Mouse (Mus musculus) forebrain, postnatal 0 days (tissue): ENCODE data around the gene Acvr1. TPM values are rescaled to one million over a fixed set of nuclear protein-coding genes. Genes with fewer than 3 reads are reported as not detected.

ENCODE experiments used
- ATAC-seq: fragments of 200-750 bp; cut with Nextera tagmentation; 2 replicates; pipeline ENCODE4 v1.8.0; 2017; ENCODE audit warnings: mild to moderate bottlenecking, moderate library complexity
- DNase-seq: peaks from one replicate; pipeline ENCODE4 v3.0.0-alpha.2; 2015
- H3K27ac ChIP-seq: fragments of 300-500 bp; sonication (generic); 2 replicates; pipeline ENCODE4 v1.5.1; 2014; ENCODE audit warnings: low read depth, mild to moderate bottlenecking, antibody characterized with exemption, low read length, moderate library complexity, mixed read lengths
- H3K27me3 ChIP-seq: fragments of 300-500 bp; sonication (generic); 2 replicates; pipeline ENCODE4 v1.6.1; 2014; ENCODE audit warnings: mild to moderate bottlenecking, low read length, mixed read lengths; ENCODE audit not compliant: insufficient read depth
- H3K36me3 ChIP-seq: fragments of 300-500 bp; sonication (generic); 2 replicates; pipeline ENCODE4 v1.6.1; 2014; ENCODE audit warnings: mild to moderate bottlenecking, moderate library complexity; ENCODE audit not compliant: insufficient read depth
- H3K4me1 ChIP-seq: fragments of 300-500 bp; sonication (generic); 2 replicates; pipeline ENCODE4 v1.6.1; 2014; ENCODE audit warnings: antibody characterized with exemption; ENCODE audit not compliant: insufficient read depth
- H3K4me2 ChIP-seq: fragments of 300-500 bp; sonication (generic); 2 replicates; pipeline ENCODE4 v1.6.1; 2014; ENCODE audit warnings: low read depth, mild to moderate bottlenecking, moderate library complexity
- H3K4me3 ChIP-seq: fragments of 300-500 bp; sonication (generic); 2 replicates; pipeline ENCODE4 v1.5.1; 2014; ENCODE audit warnings: low read depth, low read length, mixed read lengths
- H3K9ac ChIP-seq: fragments of 300-500 bp; sonication (generic); 2 replicates; pipeline ENCODE4 v1.6.1; 2014; ENCODE audit warnings: mild to moderate bottlenecking
- H3K9me3 ChIP-seq: fragments of 300-500 bp; sonication (generic); 2 replicates; pipeline ENCODE4 v1.6.1; 2016; ENCODE audit warnings: low read length
- CTCF ChIP-seq: sonication (generic); IDR thresholded peaks from 2 replicates; pipeline ENCODE4 v1.5.1; 2016; ENCODE audit warnings: antibody characterized with exemption, control low read depth, low read depth
- WGBS: fragments of 180-500 bp; shearing (Covaris S2); extraction: QIAGEN DNeasy Blood & Tissue Kit; methylation state at CpG from one replicate; pipeline ENCODE4 v1.1.7; 2014; 5-methylcytosine and 5-hydroxymethylcytosine counted together
- polyA plus RNA-seq: library from polyadenylated mRNA; unstranded; fragments of >200 nt; fragmentation: Nextera tagmentation; extraction: Ambion mirVana; gene quantifications from 2 replicates; pipeline ENCODE4 v1.2.1, GENCODE M21; 2015
- total RNA-seq: library from RNA; depleted of rRNA; stranded (reverse); fragments of >200 nt; gene quantifications from 2 replicates; pipeline ENCODE4 v1.2.3, GENCODE M21; 2014

Gene Acvr1
- total and polyA plus RNA-seq, 2 experiments from 2014 or later, result 6.4 to 16.4 TPM

GRCm38 (mm10) chr2:58546264-58546663, 20.7 kb downstream of the Acvr1 start:
- ATAC-seq, result no peak
- H3K9ac ChIP-seq, result no peak overlapping the region
- H3K36me3 ChIP-seq, result no peaks in the 10 kb centered on the region
- no peak for TF ChIP-seq CTCF
- H3K4me2 ChIP-seq, result no peak overlapping the region
- no peak overlapping the region for H3K4me3 ChIP-seq
- no peaks in the 10 kb centered on the region for H3K9me3 ChIP-seq
- peaks cover 8% of the 10 kb centered on the region; the same call in 1 of the 2 replicates for H3K4me1 ChIP-seq
- H3K27ac ChIP-seq, result no peak overlapping the region
- H3K27me3 ChIP-seq, result no peaks in the 10 kb centered on the region
- no peak for DNase-seq
- WGBS, result 93% methylated on average over 7 of the region's 7 CpGs

GRCm38 (mm10) chr2:58544368-58544767, 22.6 kb downstream of the Acvr1 start:
- Histone ChIP-seq H3K9me3 (no peaks in the 10 kb centered on the region), H3K27ac (no peak overlapping the region), H3K4me1 (no peaks in the 10 kb centered on the region), H3K4me2 (no peak overlapping the region), H3K36me3 (no peaks in the 10 kb centered on the region), H3K9ac (no peak overlapping the region), H3K27me3 (no peaks in the 10 kb centered on the region), H3K4me3 (no peak overlapping the region)
- DNase-seq (no peak), ATAC-seq (no peak)
- WGBS, result 95% methylated on average over 6 of the region's 6 CpGs
- TF ChIP-seq CTCF, result no peak

GRCm38 (mm10) chr2:58543252-58543651, 23.7 kb downstream of the Acvr1 start:
- no peaks in the 10 kb centered on the region for H3K9me3 ChIP-seq
- no peaks in the 10 kb centered on the region for H3K4me1 ChIP-seq
- no peak for ATAC-seq
- no peak for TF ChIP-seq CTCF
- H3K4me2 ChIP-seq, result no peak overlapping the region
- no peak overlapping the region for H3K4me3 ChIP-seq
- WGBS, result 66% methylated on average over 5 of the region's 5 CpGs
- no peaks in the 10 kb centered on the region for H3K36me3 ChIP-seq
- no peak overlapping the region for H3K9ac ChIP-seq
- no peaks in the 10 kb centered on the region for H3K27me3 ChIP-seq
- no peak for DNase-seq
- H3K27ac ChIP-seq, result no peak overlapping the region

- H3K4me2 ChIP-seq, result no peak overlapping the region
- no peak overlapping the region for H3K9ac ChIP-seq
- H3K36me3 ChIP-seq, result peaks cover 4% of the 10 kb centered on the region; the same call in 1 of the 2 replicates
- no peak for TF ChIP-seq CTCF
- H3K9me3 ChIP-seq, result no peaks in the 10 kb centered on the region
- H3K27ac ChIP-seq, result no peak overlapping the region
- ATAC-seq, result no peak
- no peak for DNase-seq
- H3K4me1 ChIP-seq, result peaks cover 7% of the 10 kb centered on the region
- H3K27me3 ChIP-seq, result no peaks in the 10 kb centered on the region
- WGBS, result 58% methylated on average over 6 of the region's 6 CpGs
- no peak overlapping the region for H3K4me3 ChIP-seq
Measured at GRCm38 (mm10) chr2:58538196-58538595, 28.8 kb downstream of the Acvr1 start.

GRCm38 (mm10) chr2:58536796-58537195, 30.2 kb downstream of the Acvr1 start:
- H3K4me3 ChIP-seq, result no peak overlapping the region
- no peak overlapping the region for H3K27ac ChIP-seq
- no peak for DNase-seq
- peaks cover 4% of the 10 kb centered on the region; the same call in 1 of the 2 replicates for H3K36me3 ChIP-seq
- H3K27me3 ChIP-seq, result no peaks in the 10 kb centered on the region
- TF ChIP-seq CTCF, result no peak
- WGBS, result 93% methylated on average over 3 of the region's 3 CpGs
- ATAC-seq, result no peak
- peaks cover 14% of the 10 kb centered on the region for H3K4me1 ChIP-seq
- H3K9me3 ChIP-seq, result no peaks in the 10 kb centered on the region
- no peak overlapping the region for H3K9ac ChIP-seq
- H3K4me2 ChIP-seq, result no peak overlapping the region

GRCm38 (mm10) chr2:58535233-58535632, 31.7 kb downstream of the Acvr1 start:
- no peak for DNase-seq
- H3K4me1 ChIP-seq, result peaks cover 19% of the 10 kb centered on the region
- 83% methylated on average over 8 of the region's 8 CpGs for WGBS
- H3K9ac ChIP-seq, result no peak overlapping the region
- no peak for ATAC-seq
- no peak overlapping the region for H3K27ac ChIP-seq
- no peak overlapping the region for H3K4me3 ChIP-seq
- H3K4me2 ChIP-seq, result no peak overlapping the region
- no peak for TF ChIP-seq CTCF
- H3K9me3 ChIP-seq, result no peaks in the 10 kb centered on the region
- H3K27me3 ChIP-seq, result no peaks in the 10 kb centered on the region
- H3K36me3 ChIP-seq, result peaks cover 4% of the 10 kb centered on the region; the same call in 1 of the 2 replicates

- ATAC-seq (no peak), DNase-seq (no peak)
- no peak for TF ChIP-seq CTCF
- H3K4me2 ChIP-seq, result no peak overlapping the region
- peaks cover 19% of the 10 kb centered on the region for H3K4me1 ChIP-seq
- H3K27ac ChIP-seq, result no peak overlapping the region
- H3K9me3 ChIP-seq, result no peaks in the 10 kb centered on the region
- H3K9ac ChIP-seq, result no peak overlapping the region
- no peak overlapping the region for H3K4me3 ChIP-seq
- peaks cover 4% of the 10 kb centered on the region; the same call in 1 of the 2 replicates for H3K36me3 ChIP-seq
- H3K27me3 ChIP-seq, result no peaks in the 10 kb centered on the region
- WGBS, result 60% methylated on average over 4 of the region's 4 CpGs
Measured at GRCm38 (mm10) chr2:58534379-58534778, 32.6 kb downstream of the Acvr1 start.
